ENCODE assay signal across 8 mouse cellular contexts in the genomic region with DNA sequence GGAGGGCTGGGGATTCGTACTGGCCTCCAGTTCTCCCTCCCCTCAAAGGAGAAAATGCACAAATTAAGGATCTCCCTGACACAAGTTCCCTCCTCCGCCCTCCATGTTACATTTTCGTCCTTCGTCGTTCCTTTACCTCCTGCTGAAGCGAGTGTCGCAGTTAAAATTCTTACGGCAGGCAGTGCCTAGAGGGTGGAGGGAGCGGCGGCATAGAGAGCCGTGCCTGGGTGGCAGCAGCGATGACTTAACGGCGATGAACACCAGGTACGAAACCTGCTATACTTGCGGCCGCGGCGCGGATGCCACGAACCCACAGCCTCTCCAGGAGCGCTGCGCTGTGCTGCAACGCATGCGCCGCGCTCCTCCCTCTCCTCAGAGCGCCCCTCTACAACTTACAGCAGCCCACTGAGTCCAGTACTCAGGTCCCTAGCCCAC. TPM values are rescaled to one million over a fixed set of nuclear protein-coding genes. Genes with fewer than 3 reads are reported as not detected.
DNase-seq lines count a peak whose midpoint lies in the region; ATAC-seq lines count a peak whose summit lies in the region.

No protein-coding gene starts in this region.

- peak overlapping the region; percentile 48 for H3K4me2 ChIP-seq in kidney, embryonic 14.5 days (replicated peaks; ENCODE audit: low read depth, low read length)
- peak overlapping the region; percentile 82 for H3K4me2 ChIP-seq in liver, embryonic 16.5 days (ENCODE audit: low read depth, low read length)
- H3K4me2 ChIP-seq in neural tube, embryonic 11.5 days (ENCODE audit: low read depth), result peak overlapping the region; percentile 45

- H3K27me3 ChIP-seq in heart, embryonic 10.5 days (ENCODE audit: insufficient read depth, poor library complexity, severe bottlenecking), result no peaks in the 10 kb centered on the region; the same call in 1 of the 2 replicates
- no peaks in the 10 kb centered on the region for H3K27me3 ChIP-seq in kidney, embryonic 14.5 days (ENCODE audit: control insufficient read depth, insufficient read depth, low read length)
- peaks cover 6% of the 10 kb centered on the region for H3K27me3 ChIP-seq in liver, embryonic 16.5 days (ENCODE audit: control insufficient read depth, insufficient read depth, low read depth, low read length)
- no peaks in the 10 kb centered on the region; the same call in 1 of the 2 replicates for H3K27me3 ChIP-seq in neural tube, embryonic 11.5 days (ENCODE audit: control insufficient read depth, insufficient read depth, low read length)

- H3K36me3 ChIP-seq in heart, embryonic 10.5 days, result no peaks in the 10 kb centered on the region
- H3K36me3 ChIP-seq in kidney, embryonic 14.5 days (ENCODE audit: control insufficient read depth, insufficient read depth, low read length), result no peaks in the 10 kb centered on the region
- H3K36me3 ChIP-seq in liver, embryonic 16.5 days (ENCODE audit: control insufficient read depth, insufficient read depth), result no peaks in the 10 kb centered on the region
- no peaks in the 10 kb centered on the region for H3K36me3 ChIP-seq in neural tube, embryonic 11.5 days (ENCODE audit: control insufficient read depth, insufficient read depth, low read length)

- peak; percentile 40 for DNase-seq in 3T3-L1 (ENCODE audit: low read depth, low spot score)
- DNase-seq in T-cell, adult 2 months (ENCODE audit: low spot score), result peak; percentile 61
- DNase-seq in embryo, embryonic 10.5 days (ENCODE audit: low spot score), result peak; percentile 64
- no peak for DNase-seq in heart, embryonic 10.5 days (ENCODE audit: low spot score)
- DNase-seq in neural tube, embryonic 11.5 days (ENCODE audit: low spot score), result peak; percentile 56
- DNase-seq in testis, postnatal 14 days (ENCODE audit: low spot score), result peak; percentile 14

- peak; percentile 50; the same call in 1 of the 2 replicates for ATAC-seq in kidney, embryonic 14.5 days (ENCODE audit: low FRiP score, low TSS enrichment)
- ATAC-seq in liver, embryonic 16.5 days (ENCODE audit: low read depth), result no peak
- ATAC-seq in neural tube, embryonic 11.5 days (ENCODE audit: insufficient read depth, low FRiP score, low TSS enrichment), result no peak; the same call in 1 of the 2 replicates

- WGBS in heart, embryonic 10.5 days, result under 1% methylated on average over 28 of the region's 28 CpGs
- WGBS in kidney, embryonic 14.5 days, result under 1% methylated on average over 28 of the region's 28 CpGs
- 1% methylated on average over 28 of the region's 28 CpGs for WGBS in liver, embryonic 16.5 days (ENCODE audit: insufficient replicate concordance)
- WGBS in neural tube, embryonic 11.5 days, result 0% methylated on average over 27 of the region's 28 CpGs

- H3K4me1 ChIP-seq in heart, embryonic 10.5 days, result no peaks in the 10 kb centered on the region
- no peaks in the 10 kb centered on the region for H3K4me1 ChIP-seq in kidney, embryonic 14.5 days (ENCODE audit: control insufficient read depth, insufficient read depth, low read length)
- peaks cover 7% of the 10 kb centered on the region for H3K4me1 ChIP-seq in liver, embryonic 16.5 days (ENCODE audit: control insufficient read depth, low read depth, low read length)
- no peaks in the 10 kb centered on the region for H3K4me1 ChIP-seq in neural tube, embryonic 11.5 days (ENCODE audit: control insufficient read depth, insufficient read depth, low read length)

- no peaks in the 10 kb centered on the region for H3K9me3 ChIP-seq in heart, embryonic 10.5 days
- no peaks in the 10 kb centered on the region for H3K9me3 ChIP-seq in kidney, embryonic 14.5 days (ENCODE audit: control insufficient read depth, low read length)
- no peaks in the 10 kb centered on the region for H3K9me3 ChIP-seq in liver, embryonic 16.5 days (replicated peaks; ENCODE audit: control insufficient read depth, low read length)
- no peaks in the 10 kb centered on the region for H3K9me3 ChIP-seq in neural tube, embryonic 11.5 days (ENCODE audit: control insufficient read depth, low read length)

- H3K9ac ChIP-seq in kidney, embryonic 14.5 days (ENCODE audit: low read depth, low read length), result peak overlapping the region; percentile 64
- H3K9ac ChIP-seq in liver, embryonic 16.5 days (ENCODE audit: low read depth, low read length), result peak overlapping the region; percentile 64
- H3K9ac ChIP-seq in neural tube, embryonic 11.5 days (ENCODE audit: low read length), result peak overlapping the region; percentile 57

- peak overlapping the region; percentile 84 for H3K27ac ChIP-seq in heart, embryonic 10.5 days
- H3K27ac ChIP-seq in kidney, embryonic 14.5 days (ENCODE audit: low read depth, low read length), result peak overlapping the region; percentile 51; the same call in 1 of the 2 replicates
- peak overlapping the region; percentile 55 for H3K27ac ChIP-seq in liver, embryonic 16.5 days (ENCODE audit: low read length)
- no peak overlapping the region for H3K27ac ChIP-seq in neural tube, embryonic 11.5 days (ENCODE audit: low read depth, low read length)

- peak overlapping the region; percentile 64 for H3K4me3 ChIP-seq in heart, embryonic 10.5 days
- peak overlapping the region; percentile 51 for H3K4me3 ChIP-seq in kidney, embryonic 14.5 days (ENCODE audit: low read length)
- peak overlapping the region; percentile 61 for H3K4me3 ChIP-seq in liver, embryonic 16.5 days (ENCODE audit: low read depth, low read length)
- peak overlapping the region; percentile 41 for H3K4me3 ChIP-seq in neural tube, embryonic 11.5 days (ENCODE audit: low read depth, low read length)

RNA-seq across cellular contexts. Expression of a gene that starts 7.0 kb away (rescaled TPM):
- polyA plus RNA-seq in heart, embryonic 10.5 days (2016; fragmentation: Nextera tagmentation; extraction: Ambion mirVana), result not detected in 2 replicates
- polyA plus RNA-seq in kidney, embryonic 14.5 days (2014; fragmentation: Nextera tagmentation; extraction: Ambion mirVana), result not detected in 2 replicates
- polyA plus RNA-seq in liver, embryonic 16.5 days (2015; fragmentation: Nextera tagmentation; extraction: Ambion mirVana), result not detected in 2 replicates
- polyA plus RNA-seq in neural tube, embryonic 11.5 days (2014; fragmentation: Nextera tagmentation; extraction: Ambion mirVana), result not detected in 2 replicates
